Mouse (Mus musculus) urinary bladder, adult 18-20 months (tissue): ENCODE measurements at regions not wholly inside any gene's neighbourhood (a gene's known extent, or its start where the extent isn't known, plus 50 kb on each side); places are given as distances from the start of the nearest gene placed in this dataset.
"Not testable (repeated sequence)": the region's sequence is repeated elsewhere in the genome, so short reads cannot be mapped to it uniquely, and the experiment has no call there.

ENCODE experiments used
- DNase-seq, 2 experiments: peaks; one replicate each; pipeline ENCODE4 v3.0.0; 2022; ENCODE audit warnings: low spot score in 2 of 2, mixed read lengths in 2 of 2

DNA sequence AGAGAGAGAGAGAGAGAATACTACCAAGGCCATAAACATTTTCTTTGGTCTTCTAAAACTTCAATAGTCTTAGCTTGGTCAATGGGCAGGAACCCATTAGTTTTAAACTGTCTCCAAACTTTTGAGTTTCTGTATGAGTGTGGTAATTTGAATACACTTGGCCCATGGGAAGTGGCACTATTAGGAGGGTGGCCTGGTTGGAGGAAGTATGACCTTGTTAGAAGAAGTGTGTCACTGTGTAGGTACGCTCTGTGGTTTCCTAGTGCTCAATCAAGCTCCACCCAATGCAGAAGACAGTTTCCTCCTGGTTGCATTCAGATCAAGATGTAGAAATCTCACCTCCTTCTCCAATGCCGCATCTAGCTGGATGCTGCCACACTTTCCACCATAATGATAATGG is 94.5 kb upstream of the Ipo5 start:
- DNase-seq = no peak

DNA sequence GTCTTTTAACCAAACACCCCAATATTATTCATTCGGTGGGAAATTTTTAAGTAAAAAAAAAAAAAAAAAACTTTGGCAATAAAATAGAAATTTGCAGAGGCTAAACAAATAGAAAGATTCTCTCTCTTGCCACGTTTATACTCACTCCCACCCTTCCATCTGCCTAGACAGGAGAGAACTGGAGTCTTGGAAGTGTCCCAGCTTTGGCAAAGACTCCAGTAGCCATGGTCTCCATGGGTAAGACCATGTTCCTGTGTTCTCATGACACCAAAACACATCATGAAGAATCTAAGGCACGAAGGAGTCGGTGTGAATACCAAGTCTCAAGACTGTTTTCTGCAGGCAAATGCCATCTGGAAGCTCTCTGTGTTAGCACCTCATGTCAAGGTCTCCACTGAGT is 84.8 kb upstream of the Ipo5 start:
- DNase-seq = no peak

DNA sequence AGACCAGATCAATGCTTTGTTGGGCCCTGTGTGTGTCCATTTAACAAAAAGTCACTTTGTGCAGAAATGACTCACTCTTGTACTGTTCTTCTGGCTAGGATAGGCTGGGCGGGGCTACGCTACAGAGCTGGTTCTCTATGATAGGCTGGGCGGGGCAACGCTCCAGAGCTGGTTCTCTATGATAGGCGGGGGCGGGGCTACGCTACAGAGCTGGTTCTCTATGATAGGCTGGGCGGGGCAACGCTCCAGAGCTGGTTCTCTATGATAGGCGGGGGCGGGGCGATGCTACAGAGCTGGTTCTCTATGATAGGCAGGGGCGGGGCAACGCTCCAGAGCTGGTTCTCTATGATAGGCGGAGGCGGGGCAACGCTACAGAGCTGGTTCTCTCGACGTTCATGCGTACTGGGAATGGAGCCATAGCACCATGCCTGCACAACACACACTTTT is 80.6 kb upstream of the Ipo5 start:
- not testable (repeated sequence) for DNase-seq

DNA sequence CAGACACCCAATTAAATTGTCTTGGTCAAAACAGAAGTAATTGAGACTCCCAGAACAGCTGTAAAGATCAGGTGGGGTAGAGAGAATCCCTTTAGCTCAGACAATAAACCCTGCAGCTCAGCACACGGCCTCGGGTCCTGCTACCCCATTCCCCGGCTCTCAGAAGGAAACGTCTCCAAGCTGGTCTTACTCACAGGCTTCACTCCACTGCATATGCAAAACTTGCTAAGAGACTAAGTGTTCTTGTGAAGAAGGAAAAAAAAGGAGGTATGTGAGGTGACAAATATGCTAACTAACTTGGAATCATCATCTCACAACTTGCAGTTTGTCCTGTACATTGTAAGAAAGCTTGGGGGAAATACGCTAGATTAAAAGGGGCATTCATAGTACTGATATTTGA is 79.6 kb upstream of the Ipo5 start:
- DNase-seq = no peak

- peak; percentile 84 for DNase-seq
Observed at GRCm38 (mm10) chr14:120831847-120832613, 79.0 kb upstream of the Ipo5 start.

DNA sequence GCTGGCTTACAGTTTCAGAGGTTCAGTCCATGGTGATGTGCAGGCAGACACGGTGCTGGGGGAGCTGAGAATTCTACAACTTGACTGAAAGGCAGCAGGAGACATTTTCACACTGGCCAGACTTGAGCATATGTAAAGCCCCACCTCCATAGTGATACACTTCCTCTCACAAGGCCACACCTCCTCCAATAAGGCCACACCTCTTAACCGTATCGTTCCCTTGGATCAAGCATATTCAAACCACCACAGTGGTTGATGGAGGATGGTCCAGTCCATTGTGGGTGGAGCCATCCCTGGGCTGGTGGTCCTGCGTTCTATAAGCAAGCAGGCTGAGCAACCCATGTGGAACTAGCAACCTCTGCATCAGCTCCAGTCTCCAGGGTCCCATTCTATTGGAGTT is 76.2 kb upstream of the Ipo5 start:
- no peak for DNase-seq

DNA sequence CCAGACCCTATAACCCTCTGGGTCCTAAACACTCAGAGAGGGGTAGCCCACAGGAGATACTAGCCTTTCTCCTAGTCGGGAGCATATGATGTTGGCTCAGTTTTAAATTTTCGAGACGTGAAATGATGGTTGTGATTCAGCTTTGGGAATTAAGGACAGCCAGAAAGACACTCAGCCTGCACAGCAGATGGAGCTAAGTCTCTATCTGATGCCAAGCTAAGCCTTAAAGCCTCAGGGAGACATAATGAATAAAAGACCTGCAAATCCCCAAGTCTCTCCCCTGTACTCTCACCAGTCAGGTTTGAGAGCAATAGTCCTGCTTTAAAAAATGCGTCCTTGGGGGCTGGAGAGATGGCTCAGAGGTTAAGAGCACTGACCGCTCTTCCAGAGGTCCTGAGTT is 75.3 kb upstream of the Ipo5 start:
- DNase-seq = no peak

DNA sequence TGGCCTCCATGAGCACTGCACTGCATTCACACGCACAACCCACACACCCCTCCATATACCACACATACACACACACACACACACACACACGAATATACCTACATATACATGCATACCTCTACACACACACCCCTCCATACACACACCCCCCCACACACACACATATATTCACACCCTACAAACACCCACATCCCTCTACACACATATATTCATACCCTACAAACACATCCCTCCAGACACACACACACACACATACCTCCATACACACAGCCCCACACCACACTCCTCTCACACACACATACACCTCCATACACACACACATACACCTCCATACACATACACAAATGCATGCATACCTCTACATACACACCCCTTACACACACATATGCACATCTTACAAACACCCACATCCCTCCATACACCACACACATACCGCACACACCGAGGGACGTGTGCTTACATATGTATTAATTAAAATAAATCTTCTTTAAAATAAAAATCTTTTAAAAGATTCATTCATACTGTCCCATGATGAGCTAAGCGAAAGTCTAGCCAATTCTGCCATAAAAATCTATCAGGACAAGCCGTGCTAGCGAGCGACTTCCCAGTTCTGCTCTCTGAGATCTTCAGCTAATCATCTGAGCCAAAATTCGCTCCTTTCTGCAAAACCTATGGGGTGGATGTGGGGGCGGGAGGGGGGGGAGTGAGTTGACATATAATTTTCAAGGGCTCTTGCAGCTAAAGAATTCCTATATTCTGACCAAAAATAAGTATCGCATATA is 74.3 kb upstream of the Ipo5 start:
- no peak for DNase-seq

- DNase-seq = no peak
Observed at GRCm38 (mm10) chr14:120840900-120841299, 70.1 kb upstream of the Ipo5 start.

DNA sequence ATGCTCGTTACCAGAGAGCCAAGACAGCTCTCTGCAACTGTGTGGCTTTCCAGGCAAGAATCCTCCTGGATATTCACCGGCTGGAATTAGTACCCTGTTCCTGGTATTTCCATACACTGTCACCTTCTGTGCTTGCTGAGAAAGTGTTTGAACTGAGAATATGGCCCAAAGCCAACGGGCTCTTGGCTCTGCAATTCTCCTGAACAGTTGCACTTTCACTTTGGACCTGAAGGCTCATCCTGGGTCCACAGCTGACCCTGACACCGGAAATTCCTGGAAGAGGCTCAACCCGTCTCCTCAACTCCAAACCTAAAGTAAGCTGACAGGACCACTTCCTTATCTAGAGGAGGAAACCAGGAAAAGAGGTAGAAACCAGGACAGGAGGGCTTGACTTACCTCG is 69.7 kb upstream of the Ipo5 start:
- DNase-seq = no peak

- no peak for DNase-seq
Observed at GRCm38 (mm10) chr14:120845172-120845571, 65.9 kb upstream of the Ipo5 start.

- DNase-seq = peak in 1 of 2 experiments; percentile 45
Observed at GRCm38 (mm10) chr14:120846073-120846850, 64.8 kb upstream of the Ipo5 start.

DNA sequence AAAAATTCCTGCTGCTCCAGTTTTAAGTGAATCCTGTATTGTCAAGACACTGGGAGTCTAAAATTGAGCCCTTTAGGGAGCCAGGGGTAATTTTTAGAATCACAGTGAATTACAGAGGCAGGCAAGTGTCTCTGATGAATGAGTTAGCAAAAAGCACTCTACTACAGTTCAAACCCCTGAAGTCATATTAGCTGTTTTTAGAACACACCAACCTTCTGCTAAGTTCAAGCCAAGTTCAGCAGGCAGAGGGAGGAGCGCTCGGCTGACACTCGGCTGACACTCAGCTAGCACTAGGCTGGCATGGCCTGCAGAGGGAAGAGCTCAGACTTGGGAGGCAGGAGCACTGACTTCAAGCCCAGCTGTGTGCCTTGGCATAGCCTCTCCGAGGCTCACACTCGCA is 64.0 kb upstream of the Ipo5 start:
- DNase-seq = peak in 1 of 2 experiments; percentile 31

GRCm38 (mm10) chr14:120848083-120848951 is 62.7 kb upstream of the Ipo5 start:
- no peak for DNase-seq

- no peak for DNase-seq
Observed at GRCm38 (mm10) chr14:120849159-120849558, 61.9 kb upstream of the Ipo5 start.

GRCm38 (mm10) chr14:120853643-120854042 is 57.4 kb upstream of the Ipo5 start:
- DNase-seq = no peak

- no peak for DNase-seq
Observed at GRCm38 (mm10) chr14:120854559-120854958, 56.5 kb upstream of the Ipo5 start.

GRCm38 (mm10) chr14:120855181-120855580 is 55.8 kb upstream of the Ipo5 start:
- no peak for DNase-seq
